Mouse (Mus musculus) heart, postnatal 0 days (tissue): ENCODE data around the gene Tssk1.

Source experiments
- CTCF ChIP-seq: IDR thresholded peaks from 2 replicates; pipeline ENCODE4 v1.5.1; 2016; ENCODE audit warnings: antibody characterized with exemption, control low read depth, low read depth
- EP300 ChIP-seq: IDR thresholded peaks from 2 replicates; pipeline ENCODE4 v1.6.1; 2016; ENCODE audit warnings: antibody characterized with exemption, low read depth

DNA sequence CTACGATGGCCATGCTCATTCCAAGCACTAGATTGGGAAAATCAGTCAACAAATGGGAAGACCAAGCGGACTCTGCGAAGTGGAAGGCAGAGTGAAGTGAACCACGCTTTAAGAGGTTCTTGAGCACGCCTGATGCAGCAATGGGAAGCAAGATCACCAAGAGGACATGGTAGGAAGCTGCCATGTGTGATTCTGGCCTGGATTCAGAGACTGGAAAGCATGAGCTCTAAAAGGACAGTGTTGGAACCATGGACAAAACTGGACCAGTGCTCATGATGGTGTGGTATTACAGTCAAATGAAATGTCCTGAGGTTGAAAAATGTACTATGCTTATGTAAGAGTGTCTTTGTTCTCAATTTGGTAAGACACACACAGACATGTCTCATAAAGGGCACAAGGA, 42.7 kb upstream of the Tssk1 start:
- no peak for TF ChIP-seq CTCF
- no peak for TF ChIP-seq EP300
